Mouse (Mus musculus): ENCODE measurements around the gene Ppp1r18. TPM values are rescaled to one million over a fixed set of nuclear protein-coding genes. Genes with fewer than 3 reads are reported as not detected.

Gene Ppp1r18
- polyA plus RNA-seq, 1 experiment from 2014 or later, result 14.2 TPM

- Histone ChIP-seq H3K4me1 (ENCODE audit: control insufficient read depth, low read depth, low read length) (peaks cover 45% of the 10 kb centered on the region), H3K4me3 (ENCODE audit: low read depth, low read length) (peak overlapping the region; percentile 89), H3K27ac (ENCODE audit: low read length) (peak overlapping the region; percentile 97), H3K9ac (ENCODE audit: low read depth, low read length) (peak overlapping the region; percentile 72), H3K9me3 (replicated peaks; ENCODE audit: control insufficient read depth, low read length) (no peaks in the 10 kb centered on the region), H3K27me3 (ENCODE audit: control insufficient read depth, insufficient read depth, low read depth, low read length) (no peaks in the 10 kb centered on the region), H3K36me3 (ENCODE audit: control insufficient read depth, insufficient read depth) (peaks cover 27% of the 10 kb centered on the region), H3K4me2 (ENCODE audit: low read depth, low read length) (peak overlapping the region; percentile 93)
- ATAC-seq (ENCODE audit: low read depth), result no peak
- 12% methylated on average over 6 of the region's 6 CpGs for WGBS (ENCODE audit: insufficient replicate concordance)
Observed at GRCm38 (mm10) chr17:35919864-35920301, 54.5 kb downstream of the Ppp1r18 start.

GRCm38 (mm10) chr17:35920384-35920783 is 55.0 kb downstream of the Ppp1r18 start:
- Histone ChIP-seq H3K27ac (ENCODE audit: low read length) (peak overlapping the region; percentile 97), H3K4me3 (ENCODE audit: low read depth, low read length) (peak overlapping the region; percentile 89), H3K27me3 (ENCODE audit: control insufficient read depth, insufficient read depth, low read depth, low read length) (no peaks in the 10 kb centered on the region), H3K9me3 (replicated peaks; ENCODE audit: control insufficient read depth, low read length) (no peaks in the 10 kb centered on the region), H3K4me2 (ENCODE audit: low read depth, low read length) (peak overlapping the region; percentile 93), H3K36me3 (ENCODE audit: control insufficient read depth, insufficient read depth) (peaks cover 32% of the 10 kb centered on the region), H3K9ac (ENCODE audit: low read depth, low read length) (peak overlapping the region; percentile 72), H3K4me1 (ENCODE audit: control insufficient read depth, low read depth, low read length) (peaks cover 46% of the 10 kb centered on the region)
- no peak for ATAC-seq (ENCODE audit: low read depth)
- 47% methylated on average over 1 of the region's 1 CpGs for WGBS (ENCODE audit: insufficient replicate concordance)

DNA sequence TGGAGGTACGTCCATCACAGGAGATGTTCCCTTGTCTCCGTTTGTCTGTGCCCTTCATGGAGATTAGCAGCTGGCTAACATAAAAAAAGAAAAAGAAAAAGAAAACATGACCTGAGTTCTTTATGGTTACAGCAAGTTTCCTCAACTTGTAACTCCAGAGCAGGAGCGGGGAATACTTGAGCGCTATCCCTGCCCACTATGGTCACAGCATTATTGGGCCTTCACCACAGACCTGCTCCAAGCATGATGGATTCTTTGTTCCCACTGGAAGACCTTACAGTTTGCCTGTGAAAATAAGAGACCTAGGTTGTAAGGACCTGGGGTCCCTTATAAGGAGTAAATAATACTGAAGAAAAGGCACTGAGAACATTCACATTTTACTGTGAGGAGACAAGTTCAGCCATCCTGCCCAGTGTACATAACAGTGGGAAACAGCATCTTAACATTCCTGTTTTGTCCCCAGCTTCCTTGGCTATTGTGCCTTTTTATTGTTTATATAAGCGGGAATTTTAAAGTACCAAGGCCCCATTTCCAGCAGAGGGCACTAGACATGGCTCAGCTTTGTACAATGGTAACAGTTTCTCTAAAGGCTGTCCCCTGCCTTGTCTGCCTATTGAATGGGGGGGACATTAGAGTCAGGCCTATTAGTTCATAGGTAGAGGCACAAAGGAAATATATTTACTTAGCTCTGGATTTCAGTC is 55.6 kb downstream of the Ppp1r18 start:
- peak overlapping the region; percentile 93; the same call in 1 of the 2 replicates for H3K4me2 ChIP-seq (ENCODE audit: low read depth, low read length)
- WGBS (ENCODE audit: insufficient replicate concordance), result 66% methylated on average over 5 of the region's 5 CpGs

GRCm38 (mm10) chr17:35921710-35922109 is 56.3 kb downstream of the Ppp1r18 start:
- no peak overlapping the region for H3K4me2 ChIP-seq (ENCODE audit: low read depth, low read length)
- 80% methylated on average over 4 of the region's 4 CpGs for WGBS (ENCODE audit: insufficient replicate concordance)
- no peak overlapping the region for H3K4me3 ChIP-seq (ENCODE audit: low read depth, low read length)
- no peak overlapping the region for H3K27ac ChIP-seq (ENCODE audit: low read length)
- H3K36me3 ChIP-seq (ENCODE audit: control insufficient read depth, insufficient read depth), result peaks cover 44% of the 10 kb centered on the region
- ATAC-seq (ENCODE audit: low read depth), result no peak
- H3K4me1 ChIP-seq (ENCODE audit: control insufficient read depth, low read depth, low read length), result peaks cover 56% of the 10 kb centered on the region
- no peaks in the 10 kb centered on the region for H3K9me3 ChIP-seq (replicated peaks; ENCODE audit: control insufficient read depth, low read length)
- no peaks in the 10 kb centered on the region for H3K27me3 ChIP-seq (ENCODE audit: control insufficient read depth, insufficient read depth, low read depth, low read length)
- no peak overlapping the region for H3K9ac ChIP-seq (ENCODE audit: low read depth, low read length)

More for the DNA sequence above, 55.6 kb downstream of the Ppp1r18 start:
- ATAC-seq (ENCODE audit: low read depth), result no peak
- no peaks in the 10 kb centered on the region for H3K9me3 ChIP-seq (replicated peaks; ENCODE audit: control insufficient read depth, low read length)
- no peak overlapping the region for H3K4me3 ChIP-seq (ENCODE audit: low read depth, low read length)
- H3K27me3 ChIP-seq (ENCODE audit: control insufficient read depth, insufficient read depth, low read depth, low read length), result no peaks in the 10 kb centered on the region
- H3K9ac ChIP-seq (ENCODE audit: low read depth, low read length), result peak overlapping the region; percentile 6; the same call in 1 of the 2 replicates
- peaks cover 37% of the 10 kb centered on the region for H3K36me3 ChIP-seq (ENCODE audit: control insufficient read depth, insufficient read depth)
- peaks cover 49% of the 10 kb centered on the region for H3K4me1 ChIP-seq (ENCODE audit: control insufficient read depth, low read depth, low read length)
- peak overlapping the region; percentile 97 for H3K27ac ChIP-seq (ENCODE audit: low read length)

DNA sequence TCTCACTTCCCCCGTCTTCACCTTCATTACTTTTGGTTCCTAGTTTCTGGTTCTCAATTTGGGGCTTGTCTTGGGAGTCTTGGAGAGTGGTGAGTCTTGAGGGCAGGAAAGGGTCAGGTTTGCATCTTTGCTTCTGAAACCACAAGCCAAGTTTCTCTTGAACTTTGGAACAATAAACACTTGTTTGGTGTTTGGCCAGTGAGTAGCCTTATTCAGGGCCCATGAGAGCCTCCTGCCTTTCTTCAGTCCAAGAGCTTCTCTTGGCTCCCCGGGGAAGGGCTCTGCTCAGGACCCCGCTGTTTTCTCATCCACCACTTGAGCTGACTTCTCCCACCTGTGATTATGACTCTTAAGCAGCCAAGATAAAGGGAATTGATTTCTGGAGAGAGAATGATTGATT is 57.2 kb downstream of the Ppp1r18 start:
- Histone ChIP-seq H3K9ac (ENCODE audit: low read depth, low read length) (no peak overlapping the region), H3K36me3 (ENCODE audit: control insufficient read depth, insufficient read depth) (peaks cover 44% of the 10 kb centered on the region), H3K9me3 (replicated peaks; ENCODE audit: control insufficient read depth, low read length) (no peaks in the 10 kb centered on the region), H3K27ac (ENCODE audit: low read length) (no peak overlapping the region), H3K4me2 (ENCODE audit: low read depth, low read length) (no peak overlapping the region), H3K27me3 (ENCODE audit: control insufficient read depth, insufficient read depth, low read depth, low read length) (no peaks in the 10 kb centered on the region), H3K4me1 (ENCODE audit: control insufficient read depth, low read depth, low read length) (peaks cover 62% of the 10 kb centered on the region), H3K4me3 (ENCODE audit: low read depth, low read length) (no peak overlapping the region)
- WGBS (ENCODE audit: insufficient replicate concordance), result 82% methylated on average over 3 of the region's 3 CpGs
- ATAC-seq (ENCODE audit: low read depth), result no peak

- no peak for ATAC-seq (ENCODE audit: low read depth)
- Histone ChIP-seq H3K4me3 (ENCODE audit: low read depth, low read length) (no peak overlapping the region), H3K9ac (ENCODE audit: low read depth, low read length) (no peak overlapping the region), H3K4me1 (ENCODE audit: control insufficient read depth, low read depth, low read length) (peaks cover 69% of the 10 kb centered on the region), H3K27ac (ENCODE audit: low read length) (no peak overlapping the region), H3K36me3 (ENCODE audit: control insufficient read depth, insufficient read depth) (peaks cover 49% of the 10 kb centered on the region), H3K9me3 (replicated peaks; ENCODE audit: control insufficient read depth, low read length) (no peaks in the 10 kb centered on the region), H3K4me2 (ENCODE audit: low read depth, low read length) (no peak overlapping the region), H3K27me3 (ENCODE audit: control insufficient read depth, insufficient read depth, low read depth, low read length) (no peaks in the 10 kb centered on the region)
- 87% methylated on average over 4 of the region's 4 CpGs for WGBS (ENCODE audit: insufficient replicate concordance)
Observed at GRCm38 (mm10) chr17:35923281-35923680, 57.9 kb downstream of the Ppp1r18 start.

MicroRNAs within 50 kb of the gene (microRNA counts, 519-probe panel; counts per million panel counts)
- microRNA mmu-miR-1894-3p (60.7 counts per million), microRNA mmu-miR-1894-5p (2,160 counts per million, percentile 35 among the panel's probes with 10 or more counts)

Small RNA genes within 50 kb of the gene (microRNA-seq; reads per million reads assigned to microRNA genes)
- gene Gm28033 (4.4 reads per million, percentile 16 among the genes with 10 or more reads in this experiment), gene Mir1894 (not detected)

Other genes starting within 250 kb of the Ppp1r18 start
- not detected in 2 replicates for gene Gm9573, start 239.0 kb upstream of the Ppp1r18 start, polyA plus RNA-seq (2015; fragmentation: Nextera tagmentation; extraction: Ambion mirVana)
- not detected in 2 replicates for gene Mucl3, start 221.9 kb upstream of the Ppp1r18 start, polyA plus RNA-seq (2015; fragmentation: Nextera tagmentation; extraction: Ambion mirVana)
- 4.9 and 6.5 TPM in 2 replicates for gene Vars2, start 198.0 kb upstream of the Ppp1r18 start, polyA plus RNA-seq (2015; fragmentation: Nextera tagmentation; extraction: Ambion mirVana)
- gene Gtf2h4, start 191.9 kb upstream of the Ppp1r18 start, polyA plus RNA-seq (2015; fragmentation: Nextera tagmentation; extraction: Ambion mirVana), result 21.4 and 21.6 TPM in 2 replicates
- gene Ddr1, start 161.0 kb upstream of the Ppp1r18 start, polyA plus RNA-seq (2015; fragmentation: Nextera tagmentation; extraction: Ambion mirVana), result 2.9 and 4.1 TPM in 2 replicates
- 15.8 and 19.4 TPM in 2 replicates for gene Ier3, start 43.9 kb upstream of the Ppp1r18 start, polyA plus RNA-seq (2015; fragmentation: Nextera tagmentation; extraction: Ambion mirVana)
- 32.7 and 33.6 TPM in 2 replicates for gene Flot1, start 42.4 kb upstream of the Ppp1r18 start, polyA plus RNA-seq (2015; fragmentation: Nextera tagmentation; extraction: Ambion mirVana)
- gene Tubb5, start 27.3 kb upstream of the Ppp1r18 start, polyA plus RNA-seq (2015; fragmentation: Nextera tagmentation; extraction: Ambion mirVana), result 328 and 345 TPM in 2 replicates
- gene Mdc1, start 24.1 kb upstream of the Ppp1r18 start, polyA plus RNA-seq (2015; fragmentation: Nextera tagmentation; extraction: Ambion mirVana), result 10.0 and 10.3 TPM in 2 replicates
- gene Nrm, start 4.3 kb upstream of the Ppp1r18 start, polyA plus RNA-seq (2015; fragmentation: Nextera tagmentation; extraction: Ambion mirVana), result 20.7 and 21.1 TPM in 2 replicates
- 29.1 and 29.8 TPM in 2 replicates for gene Dhx16, start 14.2 kb downstream of the Ppp1r18 start, polyA plus RNA-seq (2015; fragmentation: Nextera tagmentation; extraction: Ambion mirVana)
- gene 2310061I04Rik, start 31.8 kb downstream of the Ppp1r18 start, polyA plus RNA-seq (2015; fragmentation: Nextera tagmentation; extraction: Ambion mirVana), result 7.9 and 8.0 TPM in 2 replicates
- gene Atat1, start 44.5 kb downstream of the Ppp1r18 start, polyA plus RNA-seq (2015; fragmentation: Nextera tagmentation; extraction: Ambion mirVana), result 7.4 and 7.7 TPM in 2 replicates
- 56.3 and 60.9 TPM in 2 replicates for gene Mrps18b, start 50.8 kb downstream of the Ppp1r18 start, polyA plus RNA-seq (2015; fragmentation: Nextera tagmentation; extraction: Ambion mirVana)
- gene Ppp1r10, start 50.8 kb downstream of the Ppp1r18 start, polyA plus RNA-seq (2015; fragmentation: Nextera tagmentation; extraction: Ambion mirVana), result 22.2 and 24.7 TPM in 2 replicates
- 42.4 and 43.9 TPM in 2 replicates for gene Abcf1, start 104.2 kb downstream of the Ppp1r18 start, polyA plus RNA-seq (2015; fragmentation: Nextera tagmentation; extraction: Ambion mirVana)
- gene Gnl1, start 114.3 kb downstream of the Ppp1r18 start, polyA plus RNA-seq (2015; fragmentation: Nextera tagmentation; extraction: Ambion mirVana), result 8.8 and 8.9 TPM in 2 replicates
- 5.5 and 5.9 TPM in 2 replicates for gene Prr3, start 114.6 kb downstream of the Ppp1r18 start, polyA plus RNA-seq (2015; fragmentation: Nextera tagmentation; extraction: Ambion mirVana)
- gene H2-T24, start 155.0 kb downstream of the Ppp1r18 start, polyA plus RNA-seq (2015; fragmentation: Nextera tagmentation; extraction: Ambion mirVana), result 6.6 and 7.9 TPM in 2 replicates
- gene H2-T23, start 167.3 kb downstream of the Ppp1r18 start, polyA plus RNA-seq (2015; fragmentation: Nextera tagmentation; extraction: Ambion mirVana), result 69.6 and 73.5 TPM in 2 replicates
- gene H2-T22, start 177.2 kb downstream of the Ppp1r18 start, polyA plus RNA-seq (2015; fragmentation: Nextera tagmentation; extraction: Ambion mirVana), result 11.3 and 13.4 TPM in 2 replicates
- not detected in 2 replicates for gene Gm6034, start 177.4 kb downstream of the Ppp1r18 start, polyA plus RNA-seq (2015; fragmentation: Nextera tagmentation; extraction: Ambion mirVana)
- 0.20 TPM in 1 of 2 replicates, not detected in the other for gene Gm11127, start 192.8 kb downstream of the Ppp1r18 start, polyA plus RNA-seq (2015; fragmentation: Nextera tagmentation; extraction: Ambion mirVana)